Mouse (Mus musculus): ENCODE results near the gene Zfp646. TPM values are rescaled to one million over a fixed set of nuclear protein-coding genes. Genes with fewer than 3 reads are reported as not detected.
A peak's percentile ranks its signal among the peaks of the same experiment; 100 is the strongest.

Zfp646 gene
- polyA plus RNA-seq, 1 experiment from 2014 or later, result 26.8 TPM

DNA sequence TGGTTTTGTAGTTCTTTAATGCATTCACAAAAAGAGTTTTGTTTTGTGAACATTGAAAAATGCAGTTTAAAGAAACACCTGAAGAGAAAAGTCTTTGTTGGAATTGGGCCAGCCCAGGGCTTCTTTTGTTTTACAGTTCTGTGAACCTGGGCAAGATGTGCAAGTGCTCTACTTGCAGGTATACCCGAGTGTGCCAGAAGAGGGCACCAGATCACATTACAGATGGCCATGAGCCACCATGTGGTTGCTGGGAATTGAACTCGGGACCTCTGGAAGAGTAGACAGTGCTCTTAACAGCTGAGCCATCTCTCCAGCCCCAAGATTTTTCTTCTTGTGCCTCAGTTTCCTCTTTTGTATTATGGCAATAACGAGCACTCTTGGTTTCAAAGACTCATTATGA, 42.2 kb downstream of the Zfp646 start:
- DNase-seq (ENCODE audit: low spot score) (peak; percentile 73), ATAC-seq (replicated peaks; ENCODE audit: low FRiP score) (no peak)
- Histone ChIP-seq H3K4me3 (ENCODE audit: low read depth, low read length) (no peak overlapping the region), H3K4me1 (replicated peaks; ENCODE audit: control insufficient read depth, insufficient read depth, low read length) (no peaks in the 10 kb centered on the region), H3K9me3 (ENCODE audit: control insufficient read depth, low read length) (no peaks in the 10 kb centered on the region), H3K9ac (ENCODE audit: low read length) (no peak overlapping the region), H3K27me3 (ENCODE audit: control insufficient read depth, insufficient read depth, low read length) (no peaks in the 10 kb centered on the region), H3K36me3 (ENCODE audit: control insufficient read depth, insufficient read depth, low read length) (no peaks in the 10 kb centered on the region; the same call in 1 of the 2 replicates), H3K27ac (ENCODE audit: low read depth, low read length) (no peak overlapping the region), H3K4me2 (ENCODE audit: low read depth, low read length, severe bottlenecking) (no peak overlapping the region)
- WGBS, result 55% methylated on average over 3 of the region's 3 CpGs

DNA sequence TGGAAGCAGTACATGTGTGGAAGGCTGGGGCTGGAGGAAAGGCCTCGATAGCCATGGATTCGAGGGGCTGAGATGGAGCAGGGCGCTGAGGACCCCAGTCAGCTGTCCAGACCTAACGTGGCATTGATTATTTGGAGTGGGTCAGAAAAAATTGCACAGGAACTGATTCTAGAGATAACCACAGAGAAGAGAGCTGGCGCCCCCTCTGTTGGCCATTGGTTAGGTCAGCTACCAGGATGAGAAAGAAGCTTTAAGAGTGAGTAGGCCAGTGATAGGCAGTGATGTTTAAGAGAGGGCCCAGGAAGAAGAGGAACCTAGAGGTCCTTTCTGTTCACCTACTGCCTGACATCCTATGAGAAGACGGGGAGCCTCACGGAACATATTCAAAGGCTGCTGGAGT, 43.3 kb downstream of the Zfp646 start:
- H3K9ac ChIP-seq (ENCODE audit: low read length), result no peak overlapping the region
- H3K4me2 ChIP-seq (ENCODE audit: low read depth, low read length, severe bottlenecking), result no peak overlapping the region
- 74% methylated on average over 7 of the region's 7 CpGs for WGBS
- no peaks in the 10 kb centered on the region for H3K4me1 ChIP-seq (replicated peaks; ENCODE audit: control insufficient read depth, insufficient read depth, low read length)
- ATAC-seq (replicated peaks; ENCODE audit: low FRiP score) (no peak), DNase-seq (ENCODE audit: low spot score) (no peak)
- no peaks in the 10 kb centered on the region; the same call in 1 of the 2 replicates for H3K36me3 ChIP-seq (ENCODE audit: control insufficient read depth, insufficient read depth, low read length)
- no peak overlapping the region for H3K4me3 ChIP-seq (ENCODE audit: low read depth, low read length)
- H3K27me3 ChIP-seq (ENCODE audit: control insufficient read depth, insufficient read depth, low read length), result no peaks in the 10 kb centered on the region
- H3K27ac ChIP-seq (ENCODE audit: low read depth, low read length), result no peak overlapping the region
- H3K9me3 ChIP-seq (ENCODE audit: control insufficient read depth, low read length), result no peaks in the 10 kb centered on the region

DNA sequence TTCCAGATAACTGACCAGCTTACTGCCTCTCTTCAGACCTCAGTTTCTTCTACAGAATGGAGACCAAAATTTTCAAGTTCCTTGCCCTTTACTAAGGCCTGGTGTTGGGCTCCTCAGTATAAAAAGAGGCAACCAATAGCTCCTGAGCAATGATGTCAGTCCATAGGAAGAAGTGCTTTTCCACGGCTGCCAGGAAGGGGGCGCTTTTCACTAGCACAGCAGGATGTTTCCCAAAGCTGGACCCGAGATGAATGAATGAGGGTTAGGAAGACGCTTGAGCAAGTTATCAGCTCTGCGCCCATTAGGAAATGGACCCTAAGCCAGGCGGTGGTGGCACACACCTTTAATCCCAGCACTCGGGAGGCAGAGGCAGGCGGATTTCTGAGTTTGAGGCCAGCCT, 45.5 kb downstream of the Zfp646 start:
- H3K9ac ChIP-seq (ENCODE audit: low read length), result no peak overlapping the region
- DNase-seq (ENCODE audit: low spot score), result no peak

DNA sequence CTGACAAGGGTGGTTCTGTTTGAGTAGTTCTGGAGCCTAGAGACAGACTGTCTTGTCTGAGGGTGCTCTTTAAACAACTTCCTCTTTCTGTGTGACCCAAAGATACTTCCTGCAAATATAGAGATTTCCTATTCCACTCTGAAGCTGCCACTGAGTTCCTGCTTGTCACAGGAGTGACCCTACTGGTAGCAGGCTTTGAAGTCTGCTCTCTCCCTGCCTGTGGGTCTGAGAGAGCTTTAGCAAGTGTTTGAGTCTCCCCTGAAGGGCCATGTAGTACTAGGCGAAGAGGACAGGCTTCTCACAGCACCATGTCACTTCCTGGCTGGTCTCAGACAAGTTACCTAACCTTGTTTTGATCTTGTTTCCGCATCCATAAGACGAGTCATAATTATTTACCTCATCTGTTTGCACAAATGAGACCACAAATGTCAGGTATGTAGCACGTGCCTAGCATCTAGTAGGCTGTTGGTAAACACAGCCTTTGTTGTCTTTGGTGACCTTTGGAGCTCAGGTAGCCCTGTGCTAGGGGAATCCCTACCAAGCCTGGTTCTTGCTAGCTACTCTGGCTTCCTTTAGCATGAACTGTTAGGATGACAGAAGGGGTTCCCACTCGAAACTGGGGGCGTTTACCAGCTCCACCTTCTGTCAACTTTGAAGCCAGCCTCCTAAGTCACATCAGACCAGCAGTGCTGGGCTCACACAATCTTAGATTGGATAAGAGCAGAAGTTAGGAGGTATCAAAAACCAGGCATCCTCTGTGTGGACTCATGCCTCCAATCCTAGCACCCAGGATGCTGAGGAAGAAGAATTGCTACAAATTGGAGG, 46.6 kb downstream of the Zfp646 start:
- peaks cover 3% of the 10 kb centered on the region; the same call in 1 of the 2 replicates for H3K36me3 ChIP-seq (ENCODE audit: control insufficient read depth, insufficient read depth, low read length)
- H3K4me3 ChIP-seq (ENCODE audit: low read depth, low read length), result no peak overlapping the region
- DNase-seq (ENCODE audit: low spot score) (no peak), ATAC-seq (replicated peaks; ENCODE audit: low FRiP score) (no peak)
- WGBS, result 92% methylated on average over 6 of the region's 6 CpGs
- no peak overlapping the region for H3K9ac ChIP-seq (ENCODE audit: low read length)
- H3K4me1 ChIP-seq (replicated peaks; ENCODE audit: control insufficient read depth, insufficient read depth, low read length), result no peaks in the 10 kb centered on the region
- no peak overlapping the region for H3K27ac ChIP-seq (ENCODE audit: low read depth, low read length)
- no peaks in the 10 kb centered on the region for H3K9me3 ChIP-seq (ENCODE audit: control insufficient read depth, low read length)
- H3K4me2 ChIP-seq (ENCODE audit: low read depth, low read length, severe bottlenecking), result no peak overlapping the region
- H3K27me3 ChIP-seq (ENCODE audit: control insufficient read depth, insufficient read depth, low read length), result no peaks in the 10 kb centered on the region

More for the DNA sequence above, 45.5 kb downstream of the Zfp646 start:
- H3K27me3 ChIP-seq (ENCODE audit: control insufficient read depth, insufficient read depth, low read length), result no peaks in the 10 kb centered on the region
- H3K4me2 ChIP-seq (ENCODE audit: low read depth, low read length, severe bottlenecking), result no peak overlapping the region
- H3K36me3 ChIP-seq (ENCODE audit: control insufficient read depth, insufficient read depth, low read length), result peaks cover 3% of the 10 kb centered on the region; the same call in 1 of the 2 replicates
- no peaks in the 10 kb centered on the region for H3K4me1 ChIP-seq (replicated peaks; ENCODE audit: control insufficient read depth, insufficient read depth, low read length)
- ATAC-seq (replicated peaks; ENCODE audit: low FRiP score), result no peak
- no peaks in the 10 kb centered on the region for H3K9me3 ChIP-seq (ENCODE audit: control insufficient read depth, low read length)
- no peak overlapping the region for H3K4me3 ChIP-seq (ENCODE audit: low read depth, low read length)
- no peak overlapping the region for H3K27ac ChIP-seq (ENCODE audit: low read depth, low read length)
- 60% methylated on average over 8 of the region's 8 CpGs for WGBS

DNA sequence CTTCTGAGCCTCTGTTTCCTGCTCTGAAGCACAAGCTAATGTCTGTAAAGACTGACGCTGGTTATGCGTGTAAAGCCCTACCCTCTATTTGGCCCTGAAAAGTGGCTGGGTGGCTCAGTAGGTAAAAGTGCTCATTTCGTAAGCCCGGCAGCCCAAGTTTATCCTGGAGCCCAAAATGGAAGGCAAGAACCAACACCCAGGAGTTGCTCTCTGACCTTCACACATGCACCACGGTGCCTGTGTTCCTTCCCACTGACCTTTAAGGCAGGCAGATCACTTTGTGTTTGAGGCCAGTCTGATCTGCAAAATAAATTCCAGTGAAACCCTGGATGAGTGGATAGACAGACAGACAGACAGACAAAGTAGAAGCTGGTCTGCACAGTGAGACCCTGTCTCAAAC, 47.7 kb downstream of the Zfp646 start:
- ATAC-seq (replicated peaks; ENCODE audit: low FRiP score), result no peak
- H3K4me1 ChIP-seq (replicated peaks; ENCODE audit: control insufficient read depth, insufficient read depth, low read length), result no peaks in the 10 kb centered on the region
- no peaks in the 10 kb centered on the region for H3K27me3 ChIP-seq (ENCODE audit: control insufficient read depth, insufficient read depth, low read length)
- 88% methylated on average over 5 of the region's 5 CpGs for WGBS
- no peak for DNase-seq (ENCODE audit: low spot score)
- H3K9me3 ChIP-seq (ENCODE audit: control insufficient read depth, low read length), result no peaks in the 10 kb centered on the region
- peaks cover 3% of the 10 kb centered on the region; the same call in 1 of the 2 replicates for H3K36me3 ChIP-seq (ENCODE audit: control insufficient read depth, insufficient read depth, low read length)
- no peak overlapping the region for H3K27ac ChIP-seq (ENCODE audit: low read depth, low read length)
- no peak overlapping the region for H3K4me3 ChIP-seq (ENCODE audit: low read depth, low read length)
- no peak overlapping the region for H3K9ac ChIP-seq (ENCODE audit: low read length)
- H3K4me2 ChIP-seq (ENCODE audit: low read depth, low read length, severe bottlenecking), result no peak overlapping the region

DNA sequence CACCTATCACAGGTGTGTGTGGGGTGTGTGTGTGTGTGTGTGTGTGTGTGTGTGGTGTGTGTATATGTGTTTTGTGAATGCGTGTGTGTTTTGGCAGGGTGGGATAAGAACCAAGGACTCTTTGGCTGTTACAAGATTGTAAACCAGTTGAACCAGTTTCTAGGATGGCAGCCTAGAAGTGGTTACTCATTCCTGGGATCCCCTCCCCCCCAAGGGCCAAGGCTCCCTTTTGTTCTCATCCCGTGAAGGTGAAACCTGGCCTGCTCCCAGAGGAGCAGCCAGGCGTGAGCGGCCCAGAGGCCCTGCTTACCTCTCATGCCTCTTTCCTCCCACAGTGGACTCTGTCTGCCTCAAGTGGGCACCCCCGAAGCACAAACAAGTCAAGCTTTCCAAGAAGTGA, 49.2 kb downstream of the Zfp646 start:
- H3K27ac ChIP-seq (ENCODE audit: low read depth, low read length), result no peak overlapping the region
- H3K36me3 ChIP-seq (ENCODE audit: control insufficient read depth, insufficient read depth, low read length), result peaks cover 3% of the 10 kb centered on the region; the same call in 1 of the 2 replicates
- peaks cover 5% of the 10 kb centered on the region; the same call in 1 of the 2 replicates for H3K4me1 ChIP-seq (replicated peaks; ENCODE audit: control insufficient read depth, insufficient read depth, low read length)
- DNase-seq (ENCODE audit: low spot score) (no peak), ATAC-seq (replicated peaks; ENCODE audit: low FRiP score) (no peak)
- no peak overlapping the region for H3K4me3 ChIP-seq (ENCODE audit: low read depth, low read length)
- no peak overlapping the region for H3K9ac ChIP-seq (ENCODE audit: low read length)
- H3K4me2 ChIP-seq (ENCODE audit: low read depth, low read length, severe bottlenecking), result no peak overlapping the region
- H3K9me3 ChIP-seq (ENCODE audit: control insufficient read depth, low read length), result no peaks in the 10 kb centered on the region
- H3K27me3 ChIP-seq (ENCODE audit: control insufficient read depth, insufficient read depth, low read length), result peaks cover 5% of the 10 kb centered on the region; the same call in 1 of the 2 replicates
- 56% methylated on average over 5 of the region's 5 CpGs for WGBS

DNA sequence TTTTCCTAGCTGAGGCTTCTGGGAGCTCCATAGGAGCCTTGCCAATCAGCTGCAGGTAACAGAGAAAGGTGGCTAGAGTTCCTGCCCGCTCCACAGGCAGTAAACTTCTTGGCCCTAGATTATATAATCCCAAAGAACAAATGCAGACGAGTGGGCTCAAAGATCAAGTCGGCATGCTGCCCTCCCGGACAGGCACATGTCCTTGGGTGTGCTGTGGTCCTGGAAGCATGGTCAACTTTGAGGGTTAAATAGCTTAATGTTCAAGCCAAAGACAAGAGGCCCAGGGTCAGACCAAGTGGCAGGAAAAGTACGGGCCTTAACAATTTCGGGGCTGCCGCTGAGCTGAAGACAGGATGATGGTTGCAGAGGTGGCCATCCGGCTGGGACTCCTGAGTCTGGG, 50.0 kb downstream of the Zfp646 start:
- no peak for ATAC-seq (replicated peaks; ENCODE audit: low FRiP score)
- H3K27ac ChIP-seq (ENCODE audit: low read depth, low read length), result no peak overlapping the region
- H3K27me3 ChIP-seq (ENCODE audit: control insufficient read depth, insufficient read depth, low read length), result peaks cover 5% of the 10 kb centered on the region
- H3K4me3 ChIP-seq (ENCODE audit: low read depth, low read length), result no peak overlapping the region
- H3K9ac ChIP-seq (ENCODE audit: low read length), result no peak overlapping the region
- peaks cover 3% of the 10 kb centered on the region; the same call in 1 of the 2 replicates for H3K36me3 ChIP-seq (ENCODE audit: control insufficient read depth, insufficient read depth, low read length)
- no peak for DNase-seq (ENCODE audit: low spot score)
- 90% methylated on average over 8 of the region's 8 CpGs for WGBS
- H3K4me1 ChIP-seq (replicated peaks; ENCODE audit: control insufficient read depth, insufficient read depth, low read length), result peaks cover 5% of the 10 kb centered on the region; the same call in 1 of the 2 replicates
- H3K4me2 ChIP-seq (ENCODE audit: low read depth, low read length, severe bottlenecking), result no peak overlapping the region
- H3K9me3 ChIP-seq (ENCODE audit: control insufficient read depth, low read length), result no peaks in the 10 kb centered on the region

DNA sequence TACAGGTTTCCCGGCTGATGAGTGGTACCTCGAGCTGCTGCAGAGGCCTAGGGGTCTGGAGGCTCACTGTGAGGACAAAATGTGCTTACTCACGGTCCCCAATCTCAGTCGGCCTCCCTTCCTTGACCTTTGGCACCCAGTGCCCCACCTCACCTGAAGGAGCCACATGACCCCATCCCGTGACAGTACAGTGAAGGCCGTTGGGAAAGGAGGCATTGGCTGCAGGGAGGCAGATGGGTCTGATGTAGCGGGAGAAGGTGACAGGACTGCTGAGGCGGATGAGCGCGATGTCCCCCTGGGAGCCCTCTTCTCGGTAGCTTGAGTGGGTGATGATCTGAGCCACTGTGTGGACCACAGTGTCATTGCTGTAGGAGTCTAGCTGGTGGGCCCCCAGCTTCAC, 50.8 kb downstream of the Zfp646 start:
- WGBS, result 90% methylated on average over 11 of the region's 11 CpGs
- ATAC-seq (replicated peaks; ENCODE audit: low FRiP score), result no peak

More for the DNA sequence above, 50.8 kb downstream of the Zfp646 start:
- H3K4me3 ChIP-seq (ENCODE audit: low read depth, low read length), result no peak overlapping the region
- H3K4me2 ChIP-seq (ENCODE audit: low read depth, low read length, severe bottlenecking), result no peak overlapping the region
- no peak overlapping the region for H3K9ac ChIP-seq (ENCODE audit: low read length)
- peaks cover 7% of the 10 kb centered on the region; the same call in 1 of the 2 replicates for H3K4me1 ChIP-seq (replicated peaks; ENCODE audit: control insufficient read depth, insufficient read depth, low read length)
- no peaks in the 10 kb centered on the region for H3K9me3 ChIP-seq (ENCODE audit: control insufficient read depth, low read length)
- H3K27me3 ChIP-seq (ENCODE audit: control insufficient read depth, insufficient read depth, low read length), result peaks cover 5% of the 10 kb centered on the region
- no peak overlapping the region for H3K27ac ChIP-seq (ENCODE audit: low read depth, low read length)
- peaks cover 3% of the 10 kb centered on the region; the same call in 1 of the 2 replicates for H3K36me3 ChIP-seq (ENCODE audit: control insufficient read depth, insufficient read depth, low read length)
- DNase-seq (ENCODE audit: low spot score), result peak; percentile 48

All from forebrain, embryonic 11.5 days (tissue).